Mouse (Mus musculus) spleen, postnatal 4 days (tissue): Measurements from ENCODE around the gene Cfdp1.

Experiments used
- DNase-seq, 2 experiments: peaks; one replicate each; pipeline ENCODE4 v3.0.0; 2022; ENCODE audit warnings: low spot score in 2 of 2

Gene Cfdp1

DNA sequence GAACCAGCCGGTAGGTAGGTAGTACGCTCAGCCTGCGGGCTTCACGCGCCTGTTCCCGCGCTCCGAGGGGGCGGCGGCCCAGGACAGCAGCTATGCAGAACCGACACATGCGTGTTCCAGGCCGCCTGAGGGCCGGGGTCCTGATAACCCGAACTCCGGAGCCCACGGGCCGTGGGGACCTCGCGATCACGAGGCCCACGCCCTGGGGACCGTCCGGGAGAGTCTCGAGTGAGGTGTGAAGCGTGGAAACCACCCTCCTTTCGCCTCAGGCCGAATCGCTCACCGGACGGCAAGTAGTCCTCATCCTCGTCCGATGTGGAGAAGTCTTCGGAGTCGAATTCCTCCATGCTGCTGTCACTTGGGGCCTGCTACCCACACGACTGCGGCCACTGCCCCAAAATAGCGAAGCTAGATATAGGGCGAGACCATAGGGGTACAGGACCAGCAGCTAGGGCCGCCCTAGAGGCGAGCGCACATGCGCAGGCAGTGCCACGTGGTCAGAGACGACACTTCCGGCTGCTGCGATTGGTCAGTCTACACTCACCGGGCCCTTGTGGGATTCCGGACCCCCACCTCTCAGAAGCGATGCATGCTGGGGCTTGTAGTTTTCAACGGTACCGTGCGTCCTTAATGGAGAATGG, at the start of gene Cfdp1:
Gene Cfdp1 (minus strand): TSS at position 431 of the 641 bp plus-strand sequence.
- peak; percentile 93 to 94 for DNase-seq

DNA sequence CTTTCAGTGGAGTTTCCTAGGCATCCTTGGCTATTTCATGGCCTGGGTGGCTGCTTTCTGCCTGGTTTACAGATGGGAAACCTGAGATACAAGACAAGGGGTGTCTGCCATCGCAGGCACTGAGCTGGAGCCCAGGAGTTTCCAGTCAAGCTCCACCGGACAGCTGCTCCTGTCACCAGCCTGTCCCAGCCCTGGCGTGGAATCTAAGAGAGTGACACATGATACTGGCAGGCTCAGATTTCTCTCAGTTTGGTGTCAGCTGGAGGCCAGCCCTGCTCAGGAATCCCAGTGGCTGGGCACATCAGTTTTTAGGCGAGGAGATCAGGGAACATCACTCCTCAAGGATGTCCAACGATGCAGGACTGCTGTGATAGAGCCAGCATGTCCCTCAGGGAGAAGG, 48.0 kb upstream of the Cfdp1 start:
- no peak for DNase-seq

DNA sequence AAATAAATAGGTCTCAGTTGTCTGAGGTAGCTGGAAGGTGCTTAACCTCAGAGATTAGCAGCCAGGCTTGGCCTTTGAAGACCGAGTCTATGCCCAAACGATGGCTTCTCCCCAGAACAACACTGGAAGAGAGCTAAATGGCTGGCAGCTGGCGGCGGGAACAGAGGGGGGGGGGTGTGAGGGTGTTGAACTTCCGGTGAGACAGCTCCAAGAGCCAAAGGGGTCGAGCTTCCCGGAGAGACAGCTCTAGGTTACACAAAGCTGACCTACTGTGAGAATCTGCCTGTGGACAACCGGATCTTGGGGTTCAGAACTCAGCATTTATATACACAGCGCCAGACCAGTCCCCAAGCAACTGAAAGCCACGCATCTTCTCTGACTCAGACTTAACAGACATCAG, 44.5 kb upstream of the Cfdp1 start:
- no peak for DNase-seq

DNA sequence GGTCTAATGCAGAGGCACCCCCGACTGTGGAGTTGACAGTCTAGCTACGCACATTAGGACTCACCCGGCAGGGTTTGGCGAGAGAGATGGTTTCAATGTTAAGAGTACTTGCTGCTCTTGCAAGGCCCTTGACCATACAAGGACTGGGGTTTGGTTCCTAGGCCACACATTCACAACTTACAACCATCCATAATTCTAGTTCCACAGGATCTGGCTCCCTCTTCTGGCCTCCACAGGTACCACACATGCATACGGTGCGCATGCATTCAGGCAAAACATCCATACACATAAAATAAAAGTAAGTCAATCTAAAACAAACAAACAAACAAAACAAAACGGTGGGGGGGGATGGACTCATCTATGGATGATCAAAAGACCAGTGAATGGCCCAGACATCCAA, 40.9 kb upstream of the Cfdp1 start:
- no peak for DNase-seq

DNA sequence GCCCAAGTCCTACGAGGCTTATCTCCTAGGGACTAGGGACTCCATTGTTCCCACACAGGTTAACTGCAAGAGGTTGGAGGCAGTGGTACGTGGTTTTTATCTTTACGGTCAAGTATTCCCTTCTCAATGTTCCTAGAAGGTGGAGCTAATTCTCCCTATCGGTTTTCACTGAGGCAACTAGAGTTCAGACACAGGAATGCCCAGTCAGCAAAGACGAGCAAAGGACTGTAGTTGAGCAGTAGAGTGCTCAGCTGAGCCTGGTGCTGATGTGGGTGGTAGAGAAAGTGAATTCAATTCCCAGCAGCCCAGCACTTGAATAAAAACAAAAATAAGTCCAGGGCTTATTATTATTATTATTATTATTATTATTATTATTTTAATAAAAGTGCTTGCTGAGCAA, 38.5 kb upstream of the Cfdp1 start:
- DNase-seq: no peak

DNA sequence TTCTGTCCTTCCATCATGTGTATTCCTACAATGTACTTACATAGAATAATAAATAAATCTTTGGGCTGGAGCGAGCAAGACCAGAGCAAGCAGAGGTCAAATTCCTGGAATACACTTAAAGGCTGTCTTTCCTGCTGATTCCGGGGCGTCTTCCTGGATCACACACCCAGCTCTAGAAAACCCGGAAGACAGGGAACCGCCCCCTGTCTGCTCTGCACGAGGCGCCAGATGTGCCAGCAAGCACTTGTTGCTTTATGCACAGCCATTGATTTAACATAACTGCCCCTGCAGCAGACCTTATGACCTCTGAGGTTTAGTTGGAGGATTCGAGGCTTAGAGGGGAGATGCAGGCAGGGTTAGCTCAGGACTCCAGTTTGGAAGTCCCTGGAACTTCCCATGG, 37.9 kb upstream of the Cfdp1 start:
- DNase-seq: no peak

DNA sequence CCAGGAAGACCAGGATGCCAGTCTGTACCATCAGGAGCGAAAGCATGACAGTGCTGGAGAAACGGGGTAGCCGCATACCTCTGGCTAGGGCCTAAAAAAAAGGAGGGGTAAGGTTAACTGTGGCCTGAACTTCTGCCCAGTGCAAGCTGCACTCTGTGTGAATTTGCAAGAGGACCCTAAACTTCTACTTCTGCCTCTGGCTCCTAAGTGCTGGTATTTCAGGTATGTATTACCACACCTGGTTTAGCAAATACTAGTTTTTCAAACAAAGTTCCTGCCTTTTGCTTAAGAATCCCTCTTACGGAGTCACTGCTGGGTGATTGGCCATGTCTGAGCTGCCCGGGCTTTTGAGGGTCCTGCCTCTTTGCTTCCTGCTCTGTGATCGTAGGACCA, 36.8 kb upstream of the Cfdp1 start:
- DNase-seq: no peak

DNA sequence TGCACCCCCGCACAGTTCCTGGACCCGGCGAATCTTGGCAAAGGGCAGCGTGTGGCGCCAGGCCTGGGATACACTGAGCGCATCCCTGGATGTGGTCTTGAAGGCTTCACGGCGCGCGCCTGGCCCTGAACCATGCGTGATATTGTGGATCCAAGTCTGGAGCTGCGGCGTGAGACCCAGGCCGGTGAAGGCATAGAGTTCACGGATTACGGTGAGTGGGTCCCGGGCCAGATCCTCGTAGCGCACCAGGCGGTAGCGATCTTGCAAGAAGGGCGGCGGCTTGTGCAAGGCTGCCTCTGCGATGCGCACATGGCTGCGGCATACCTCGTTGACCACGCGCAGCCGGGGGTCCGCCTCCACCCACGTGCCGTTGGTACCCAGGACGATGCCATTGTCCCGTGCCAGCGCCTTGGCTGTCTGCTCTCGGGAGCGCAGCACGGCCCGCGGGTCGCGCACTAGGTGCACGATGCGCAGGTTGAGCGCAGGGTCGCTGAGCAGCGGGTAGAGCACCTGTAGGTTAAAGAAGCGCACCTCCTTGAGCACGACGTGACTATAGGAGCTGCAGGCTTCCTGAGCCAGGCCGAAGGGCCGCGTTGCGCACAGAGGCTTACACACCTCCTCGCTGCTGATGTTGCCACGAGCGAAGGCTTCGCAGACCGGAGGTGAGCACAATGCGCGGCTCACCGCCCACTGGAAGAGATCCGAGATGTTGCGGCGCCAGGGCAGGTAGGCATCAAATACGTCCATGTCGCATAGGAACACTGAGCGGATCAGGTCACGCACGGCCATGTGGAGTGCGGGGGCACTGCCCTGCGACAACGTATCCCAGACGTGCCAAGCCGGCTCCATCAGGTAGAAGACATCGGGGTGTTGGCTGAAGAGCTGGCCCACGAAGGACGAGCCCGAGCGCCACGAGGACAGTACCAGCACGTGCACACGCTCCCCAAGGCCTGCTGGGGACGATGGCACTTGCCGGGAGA, 36.1 kb upstream of the Cfdp1 start:
- DNase-seq: no peak

DNA sequence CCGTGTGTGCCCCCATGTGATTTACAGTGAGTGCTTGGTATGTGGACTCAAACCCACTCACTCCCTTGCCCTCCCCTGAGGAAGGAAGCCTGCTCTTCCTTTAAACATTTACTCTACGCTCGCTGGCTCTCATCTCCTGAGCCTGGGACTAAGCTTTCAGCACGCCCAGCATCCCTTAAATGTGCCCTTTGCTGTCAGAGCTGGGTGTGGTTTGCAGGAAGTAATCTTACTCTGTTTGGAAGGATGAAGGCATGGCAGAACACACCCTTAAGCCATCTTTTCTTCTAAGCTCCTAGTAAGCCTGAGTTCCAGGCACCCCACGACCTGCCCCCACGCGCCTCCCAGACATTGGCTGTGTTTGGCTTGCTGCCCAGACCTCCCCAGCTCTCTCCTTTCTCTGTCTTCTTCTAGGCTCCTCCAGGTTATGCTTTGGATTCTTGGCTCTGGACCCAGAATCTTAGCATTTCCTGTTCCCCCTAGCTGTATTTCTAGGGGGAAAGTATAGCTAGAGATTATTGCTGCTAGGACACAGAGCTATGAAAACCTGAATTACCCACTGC, 34.1 kb upstream of the Cfdp1 start:
- DNase-seq: no peak

DNA sequence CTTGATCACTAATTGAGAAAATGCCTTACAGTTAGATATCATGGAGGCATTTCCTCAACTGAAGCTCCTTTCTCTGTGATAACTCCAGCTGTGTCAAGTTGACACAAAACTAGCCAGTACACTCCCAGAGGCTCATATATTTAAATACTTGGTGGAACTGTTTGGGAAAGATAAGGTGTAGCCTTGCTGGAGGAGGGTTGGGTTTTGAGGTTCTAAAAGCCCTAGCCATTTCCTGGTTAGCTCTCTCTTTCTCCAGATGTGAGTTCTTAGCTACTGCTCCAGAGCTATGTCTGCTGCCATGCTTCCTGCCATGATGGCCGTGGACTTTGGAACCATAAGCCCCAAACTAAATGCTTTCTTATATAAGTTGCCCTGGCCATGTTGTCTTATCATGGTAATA, 33.4 kb upstream of the Cfdp1 start:
- no peak for DNase-seq

DNA sequence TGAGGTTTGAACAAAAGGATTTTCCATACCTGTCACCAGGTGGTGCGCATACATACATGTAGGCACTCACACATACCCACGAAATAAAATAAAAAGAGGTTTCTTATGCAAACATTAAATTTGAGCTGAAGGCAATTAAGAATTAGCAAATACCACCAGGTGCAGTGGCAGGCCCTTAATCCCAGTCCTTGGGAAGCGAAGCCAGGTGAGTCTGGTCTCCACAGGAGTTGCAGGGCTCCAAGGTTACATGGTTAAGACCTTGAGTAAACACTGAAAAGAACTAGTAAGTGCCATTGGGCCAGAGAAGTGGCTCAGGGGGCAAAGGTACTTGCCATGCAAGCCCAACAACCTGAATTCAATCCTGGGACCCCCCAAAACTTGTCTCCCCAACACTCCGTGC, 29.5 kb upstream of the Cfdp1 start:
- no peak for DNase-seq

DNA sequence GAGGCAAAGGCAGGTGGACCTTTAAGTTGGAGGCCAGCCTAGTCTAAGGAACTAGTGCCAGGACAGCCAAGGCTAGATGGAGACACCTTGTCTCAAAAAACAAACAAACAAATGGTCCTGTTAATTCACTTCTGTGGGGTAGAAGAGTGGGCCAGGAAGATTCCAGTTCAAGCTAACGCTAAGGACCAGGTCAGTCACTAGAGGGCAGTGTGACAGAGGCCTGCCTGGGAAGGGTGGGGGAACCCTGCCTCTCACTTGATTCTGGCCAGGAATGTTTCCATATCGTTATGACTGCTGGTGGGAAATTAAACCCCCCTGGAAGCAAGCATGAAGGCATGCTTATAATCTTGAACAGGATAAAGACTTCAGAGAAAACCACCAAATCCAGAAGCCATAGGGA, 27.5 kb upstream of the Cfdp1 start:
- peak; percentile 35 to 71 for DNase-seq

DNA sequence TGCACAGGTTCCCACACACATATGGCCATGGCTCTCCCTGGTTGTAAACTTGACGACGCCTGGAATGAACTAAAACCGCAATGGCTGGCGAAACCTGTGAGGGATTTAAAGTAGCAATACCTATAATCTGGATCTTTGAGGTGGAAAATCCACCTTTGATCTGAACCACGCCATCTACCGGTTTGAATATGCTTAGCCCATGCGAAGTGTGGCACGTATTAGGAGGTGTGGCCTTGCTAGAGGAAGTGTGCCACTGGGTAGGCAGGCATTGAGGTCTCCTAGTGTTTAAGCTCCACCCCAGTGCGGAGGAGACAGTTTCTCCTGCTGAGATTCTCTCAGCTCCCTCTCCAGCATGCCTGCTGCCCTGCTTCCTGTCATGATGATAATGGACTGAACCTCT, 23.6 kb upstream of the Cfdp1 start:
- no peak for DNase-seq

DNA sequence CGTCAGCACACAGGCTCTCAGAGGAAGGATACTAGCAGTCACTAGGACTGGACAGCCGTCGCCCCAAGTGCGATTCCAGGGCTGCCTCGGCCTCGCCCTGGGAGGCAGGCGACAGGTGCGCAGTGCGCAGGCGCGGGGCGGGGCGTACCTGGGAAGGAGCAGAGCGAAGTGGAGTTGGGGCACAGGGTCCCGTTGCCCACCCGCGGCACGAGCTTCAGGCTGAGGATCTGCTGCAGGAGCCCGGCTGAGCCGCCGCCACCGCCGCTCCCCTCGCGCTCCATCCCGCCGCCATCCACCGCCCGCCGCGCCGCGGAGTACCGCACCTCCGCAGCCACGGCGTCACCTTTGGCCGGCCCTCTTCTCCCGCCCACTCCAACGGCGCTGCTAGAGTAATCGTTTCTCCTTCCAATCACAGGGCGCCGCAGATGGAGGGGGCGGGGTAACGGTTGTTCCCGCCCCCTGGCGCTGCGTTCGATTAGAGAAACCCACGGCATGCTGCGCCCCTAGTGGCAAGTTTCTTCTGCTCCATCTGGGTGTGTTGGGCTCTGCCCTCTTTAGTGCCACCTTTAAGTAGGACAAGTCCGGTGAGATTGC, 22.4 kb upstream of the Cfdp1 start, which contains the start of gene Tmem170:
Gene Tmem170 (minus strand): TSS at position 396 of the 594 bp plus-strand sequence.
- peak; percentile 97 to 99 for DNase-seq

DNA sequence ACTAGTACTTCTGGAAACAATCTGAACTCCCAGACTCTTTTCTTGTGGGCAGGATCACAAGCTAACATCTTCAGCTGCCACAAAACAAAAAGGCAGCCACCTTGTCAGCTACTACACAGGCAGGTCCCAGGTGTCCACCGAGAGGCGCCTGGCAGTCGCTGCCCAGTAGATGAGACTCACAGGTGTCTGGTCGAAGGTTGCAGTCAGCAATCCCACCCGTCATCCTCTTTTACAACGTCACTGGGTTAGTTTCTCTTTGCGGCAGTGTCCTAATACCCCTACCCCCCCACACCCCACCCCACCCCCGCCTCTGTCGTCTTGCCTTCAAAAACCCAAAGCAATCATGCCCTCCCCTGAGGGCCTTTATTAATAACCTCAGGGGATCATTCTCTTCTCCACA, 21.7 kb upstream of the Cfdp1 start:
- DNase-seq: no peak

DNA sequence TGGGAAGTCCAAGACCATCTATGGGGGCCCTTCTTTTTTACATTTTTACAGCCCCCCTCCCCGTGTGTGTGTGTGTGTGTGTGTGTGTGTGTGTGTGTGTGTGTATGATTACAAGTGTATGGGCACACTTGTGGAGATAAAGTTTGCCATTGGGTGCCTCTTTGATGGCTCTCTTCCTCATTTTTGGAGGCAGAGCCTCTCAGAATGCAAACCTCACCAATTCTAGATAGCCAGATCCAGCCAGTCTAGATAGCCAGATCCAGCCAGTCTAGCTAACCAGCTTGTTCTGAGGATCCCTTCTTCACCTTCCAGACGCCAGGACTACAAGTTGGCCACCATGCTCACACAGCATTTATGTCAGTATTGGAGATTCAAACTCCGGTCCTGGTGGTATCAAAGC, 17.2 kb upstream of the Cfdp1 start:
- DNase-seq: no peak

DNA sequence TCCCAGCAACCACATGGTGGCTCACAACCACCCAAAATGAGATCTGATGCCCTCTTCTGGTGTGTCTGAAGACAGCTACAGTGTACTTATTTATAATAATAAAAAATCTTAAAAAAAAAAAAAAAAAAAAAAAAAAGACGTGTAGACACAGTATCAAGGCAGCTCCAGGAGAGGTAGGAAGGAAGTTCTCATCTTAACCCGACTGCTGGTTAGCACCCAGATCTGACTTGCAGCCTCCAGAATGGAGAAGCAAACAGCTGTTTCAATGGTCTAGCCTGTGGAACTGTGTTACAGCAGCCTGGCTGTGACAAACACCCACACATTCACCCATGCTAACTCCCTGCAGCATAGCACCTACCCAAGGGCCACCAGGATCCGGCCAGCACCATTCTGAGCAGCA, 16.3 kb upstream of the Cfdp1 start:
- no peak for DNase-seq

DNA sequence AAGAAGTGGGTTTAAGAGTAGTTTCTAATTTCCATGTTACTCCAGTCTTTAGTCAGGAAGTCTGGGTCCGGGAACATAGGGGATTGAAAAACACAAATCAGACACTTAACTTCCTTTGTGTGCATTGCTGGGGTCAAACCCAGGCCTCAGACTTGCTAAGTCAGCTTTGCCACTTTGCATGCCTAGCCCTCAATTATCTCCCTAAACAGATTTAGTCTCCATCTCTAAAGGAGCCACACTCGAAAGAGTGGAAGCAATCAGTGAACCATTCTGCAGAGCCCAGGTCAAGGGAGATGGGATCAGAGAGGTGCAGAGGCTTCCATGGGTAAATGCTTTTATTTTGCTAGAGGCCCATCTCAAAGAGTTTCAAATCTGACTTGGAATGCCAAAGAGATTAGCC, 14.6 kb upstream of the Cfdp1 start:
- DNase-seq: no peak

DNA sequence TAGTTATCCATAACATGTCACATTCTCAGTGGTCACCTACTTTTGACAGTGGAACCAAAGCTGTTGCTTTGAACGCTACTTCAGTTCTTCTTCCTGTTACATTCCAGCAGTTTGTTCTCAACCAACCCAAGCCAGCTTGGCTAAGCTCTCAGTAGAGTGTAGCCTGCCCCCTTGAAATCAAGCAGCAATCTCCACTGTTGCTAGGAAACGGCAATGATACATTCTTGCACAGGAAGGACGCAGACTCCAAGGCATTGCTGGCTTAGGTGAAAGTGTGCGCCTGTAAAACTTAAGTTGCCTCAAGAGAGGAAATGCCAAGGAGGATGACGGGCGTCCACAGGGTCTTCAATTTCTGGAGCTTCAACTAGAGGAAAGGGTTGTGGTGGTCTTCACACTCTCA, 11.8 kb upstream of the Cfdp1 start:
- no peak for DNase-seq

DNA sequence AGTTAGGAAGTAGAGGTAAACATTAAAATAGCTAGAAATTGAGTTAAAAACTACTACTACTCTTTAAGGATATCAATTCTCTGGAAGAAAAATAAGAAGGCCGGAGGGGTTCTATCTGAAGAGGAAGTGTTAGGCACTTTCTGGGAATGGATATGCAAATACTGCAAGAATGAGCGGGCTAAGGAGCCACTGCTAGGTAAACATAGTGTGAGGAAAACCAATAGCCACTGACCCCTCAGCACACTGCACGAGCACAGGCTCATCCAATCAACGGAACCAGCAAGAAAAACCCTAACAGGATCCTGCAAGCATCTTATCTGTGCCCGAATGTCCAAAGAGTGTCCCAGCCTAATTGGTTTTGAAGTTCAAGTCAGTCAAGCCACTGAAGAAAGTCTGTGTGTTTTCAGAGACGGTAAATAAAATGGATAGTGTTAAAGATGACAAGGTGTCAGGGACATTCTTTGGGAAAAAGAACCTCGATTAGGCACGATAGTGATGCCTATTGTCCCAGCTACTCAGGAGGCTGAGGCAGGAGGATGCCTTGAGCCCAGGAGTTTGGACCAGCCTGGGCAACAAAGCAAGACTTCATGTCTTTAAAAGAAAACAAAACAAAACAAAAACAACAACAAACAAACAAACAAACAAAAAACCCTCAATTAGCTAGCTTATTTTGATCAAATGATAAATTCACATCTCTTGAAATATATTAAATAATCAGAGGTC, 11.2 kb upstream of the Cfdp1 start:
- DNase-seq: no peak

DNA sequence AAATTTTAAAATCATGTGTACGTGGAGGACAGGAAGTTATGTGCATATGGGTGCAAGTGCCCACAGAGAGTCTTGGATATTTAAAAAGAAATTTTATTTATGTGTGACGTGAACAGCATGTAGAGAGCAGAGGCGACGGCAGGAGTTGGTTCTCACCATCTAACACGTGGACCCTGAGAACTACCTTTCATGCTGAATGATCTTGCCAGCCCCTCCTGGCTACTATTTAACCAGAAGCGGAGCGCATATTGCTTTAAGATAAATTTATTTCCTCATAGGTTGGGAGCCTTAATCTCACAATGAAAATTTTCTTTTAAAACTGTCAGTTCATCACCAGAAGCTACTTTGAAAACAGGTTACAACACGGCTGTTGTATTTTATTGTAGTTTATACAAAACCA, 10.6 kb upstream of the Cfdp1 start:
- no peak for DNase-seq

DNA sequence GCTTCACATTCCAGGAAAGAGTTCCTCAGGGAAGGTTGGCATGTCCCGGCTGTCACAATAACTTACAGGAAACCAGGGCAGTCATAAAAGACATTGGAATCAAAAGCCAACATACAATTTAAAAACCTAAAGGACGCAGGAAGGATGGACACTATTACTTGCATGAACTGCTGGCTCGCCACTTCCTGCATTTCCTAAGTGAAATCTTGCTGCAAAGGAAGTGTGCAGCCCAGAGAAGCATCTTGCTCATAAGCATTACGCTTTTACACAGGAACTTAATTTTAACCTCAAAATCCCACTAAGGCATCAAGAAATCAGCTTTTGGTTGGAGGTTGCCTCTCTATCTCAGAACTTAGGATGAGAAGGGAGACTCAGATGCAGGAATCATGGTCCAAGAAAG, 9.2 kb upstream of the Cfdp1 start:
- no peak for DNase-seq
